Mouse (Mus musculus) MEL (cell line): ENCODE data around the gene Inpp5b. TPM values are rescaled to one million over a fixed set of nuclear protein-coding genes. Genes with fewer than 3 reads are reported as not detected.
"Not testable (repeated sequence)": the region's sequence is repeated elsewhere in the genome, so short reads cannot be mapped to it uniquely, and the experiment has no call there.

ENCODE experiments used
- DNase-seq: peaks from one replicate; pipeline ENCODE4 v3.0.0; 2011; ENCODE audit warnings: low read depth, low spot score
- H3K27ac ChIP-seq: 2 replicates; pipeline ENCODE4 v1.5.1; 2012; ENCODE audit warnings: low read depth, mild to moderate bottlenecking, control low read depth, low read length, moderate library complexity; ENCODE audit not compliant: control insufficient read depth
- H3K27me3 ChIP-seq, 2 experiments: fragments of 150-350 bp in 1 of 2; sonication (generic) in 1 of 2; 2 replicates each; pipeline ENCODE4 v1.6.1; 2012; ENCODE audit warnings: low read length in 2 of 2, mild to moderate bottlenecking in 2 of 2, improper control_type of control experiment in 1 of 2, moderate library complexity in 1 of 2; ENCODE audit not compliant: insufficient read depth in 2 of 2, control insufficient read depth in 1 of 2
- H3K36me3 ChIP-seq, 2 experiments: 2 replicates each; pipeline ENCODE4 v1.6.1; 2012 to 2014; ENCODE audit warnings: low read length in 2 of 2, improper control_type of control experiment in 1 of 2, inconsistent platforms in 1 of 2, mild to moderate bottlenecking in 1 of 2; ENCODE audit not compliant: insufficient read depth in 2 of 2, control insufficient read depth in 1 of 2
- H3K4me1 ChIP-seq, 2 experiments: fragments of 150-350 bp in 1 of 2; sonication (generic) in 1 of 2; 2 replicates each; pipeline ENCODE4 v1.6.1; 2012; ENCODE audit warnings: low read length in 2 of 2, improper control_type of control experiment in 1 of 2, mild to moderate bottlenecking in 1 of 2; ENCODE audit not compliant: insufficient read depth in 2 of 2, control insufficient read depth in 1 of 2
- H3K4me3 ChIP-seq, 2 experiments: fragments of 150-350 bp in 1 of 2; sonication (generic) in 1 of 2; 2 replicates each; pipeline ENCODE4 v1.5.1; 2012; ENCODE audit warnings: low read depth in 2 of 2, low read length in 2 of 2, mild to moderate bottlenecking in 2 of 2, moderate library complexity in 2 of 2, control low read depth in 1 of 2, improper control_type of control experiment in 1 of 2; ENCODE audit not compliant: control insufficient read depth in 1 of 2, insufficient read depth in 1 of 2
- H3K79me2 ChIP-seq: 2 replicates; pipeline ENCODE4 v1.6.1; 2012; ENCODE audit warnings: mild to moderate bottlenecking, low read length, moderate library complexity; ENCODE audit not compliant: control insufficient read depth, poor library complexity, insufficient read depth
- H3K9ac ChIP-seq: 2 replicates; pipeline ENCODE4 v1.6.1; 2012; ENCODE audit warnings: low read depth, mild to moderate bottlenecking, control low read depth, low read length, moderate library complexity; ENCODE audit not compliant: control insufficient read depth, poor library complexity, severe bottlenecking
- H3K9me3 ChIP-seq: fragments of 150-350 bp; sonication (generic); replicated peaks from 2 replicates; pipeline ENCODE4 v1.6.1; 2012; ENCODE audit warnings: mild to moderate bottlenecking, low read length, improper control_type of control experiment, moderate library complexity; ENCODE audit not compliant: insufficient read depth
- BHLHE40 ChIP-seq: IDR thresholded peaks from 2 replicates; pipeline ENCODE4 v1.6.1; 2012; ENCODE audit warnings: low read depth, mild to moderate bottlenecking, inconsistent platforms, low read length, improper control_type of control experiment, borderline replicate concordance
- CHD2 ChIP-seq: IDR thresholded peaks from 2 replicates; pipeline ENCODE4 v1.6.1; 2011; ENCODE audit warnings: low read length, improper control_type of control experiment
- CTCF ChIP-seq, 3 experiments: IDR thresholded peaks in 2 of 3; conservative IDR thresholded peaks in 1 of 3; 2 replicates each; pipeline ENCODE4 v1.5.1; 2011 to 2012; ENCODE audit warnings: low read length in 3 of 3, low read depth in 2 of 3, mild to moderate bottlenecking in 2 of 3, improper control_type of control experiment in 1 of 3, inconsistent platforms in 1 of 3, mixed read lengths in 1 of 3, moderate library complexity in 1 of 3; ENCODE audit not compliant: control insufficient read depth in 1 of 3, insufficient read depth in 1 of 3, poor library complexity in 1 of 3, severe bottlenecking in 1 of 3
- EP300 ChIP-seq, 2 experiments: IDR thresholded peaks; 2 replicates each; pipeline ENCODE4 v1.6.1; 2011; ENCODE audit warnings: improper control_type of control experiment in 2 of 2, low read length in 2 of 2, low read depth in 1 of 2, mild to moderate bottlenecking in 1 of 2
- ETS1 ChIP-seq: IDR thresholded peaks from 2 replicates; pipeline ENCODE4 v1.6.1; 2012; ENCODE audit warnings: low read depth, mild to moderate bottlenecking, inconsistent platforms, low read length, improper control_type of control experiment, moderate library complexity
- GABPA ChIP-seq: IDR thresholded peaks from 2 replicates; pipeline ENCODE4 v1.6.1; 2012; ENCODE audit warnings: low read depth, mild to moderate bottlenecking, inconsistent platforms, low read length, improper control_type of control experiment, moderate library complexity
- HCFC1 ChIP-seq: IDR thresholded peaks from 2 replicates; pipeline ENCODE4 v1.6.1; 2012; ENCODE audit warnings: low read depth, mild to moderate bottlenecking, inconsistent platforms, low read length, improper control_type of control experiment, moderate library complexity
- JUND ChIP-seq: IDR thresholded peaks from 2 replicates; pipeline ENCODE4 v1.6.1; 2011; ENCODE audit warnings: low read depth, mild to moderate bottlenecking, improper control_type of control experiment, low read length
- MAX ChIP-seq: IDR thresholded peaks from 2 replicates; pipeline ENCODE4 v1.6.1; 2011; ENCODE audit warnings: low read length, improper control_type of control experiment
- MYB ChIP-seq: IDR thresholded peaks from 2 replicates; pipeline ENCODE4 v1.6.1; 2011; ENCODE audit warnings: mild to moderate bottlenecking, low read depth, low read length, improper control_type of control experiment
- POLR2A ChIP-seq, 2 experiments: IDR thresholded peaks; 2 replicates each; pipeline ENCODE4 v1.6.1; 2011 to 2012; ENCODE audit warnings: low read length in 2 of 2, mild to moderate bottlenecking in 2 of 2, control low read depth in 1 of 2, improper control_type of control experiment in 1 of 2, low read depth in 1 of 2, moderate library complexity in 1 of 2; ENCODE audit not compliant: control insufficient read depth in 1 of 2, insufficient read depth in 1 of 2, poor library complexity in 1 of 2
- POLR2AphosphoS2 ChIP-seq: IDR thresholded peaks from 2 replicates; pipeline ENCODE4 v1.6.1; 2011; ENCODE audit warnings: low read length, improper control_type of control experiment
- RCOR1 ChIP-seq: IDR thresholded peaks from 2 replicates; pipeline ENCODE4 v1.6.1; 2012; ENCODE audit warnings: low read depth, mild to moderate bottlenecking, inconsistent platforms, low read length, improper control_type of control experiment
- TAL1 ChIP-seq: IDR thresholded peaks from 2 replicates; pipeline ENCODE4 v1.6.1; 2012; ENCODE audit warnings: mild to moderate bottlenecking, inconsistent platforms, low read length, moderate library complexity, mixed read lengths
- TBP ChIP-seq: IDR thresholded peaks from 2 replicates; pipeline ENCODE4 v1.8.0; 2011; ENCODE audit warnings: low read depth, low read length, improper control_type of control experiment
- TCF12 ChIP-seq: IDR thresholded peaks from 2 replicates; pipeline ENCODE4 v1.6.1; 2014; ENCODE audit warnings: low read depth, mild to moderate bottlenecking, inconsistent platforms, low read length, improper control_type of control experiment, moderate library complexity
- USF1 ChIP-seq: IDR thresholded peaks from 2 replicates; pipeline ENCODE4 v1.6.1; 2014; ENCODE audit warnings: low read depth, mild to moderate bottlenecking, inconsistent platforms, low read length, improper control_type of control experiment, moderate library complexity
- ZMIZ1 ChIP-seq: IDR thresholded peaks from 2 replicates; pipeline ENCODE4 v1.6.1; 2012; ENCODE audit warnings: low read depth, mild to moderate bottlenecking, inconsistent platforms, low read length, improper control_type of control experiment, moderate library complexity
- polyA plus RNA-seq, 2 experiments: library from polyadenylated mRNA; stranded (reverse) in 1 of 2; unstranded in 1 of 2; fragments of >175 nt in 1 of 2; fragments of >200 nt in 1 of 2; gene quantifications; 2 replicates each; pipeline versions ENCODE4 v1.2.1 to v1.2.4; 2012; ENCODE audit warnings: low replicate concordance in 2 of 2, low read depth in 1 of 2; ENCODE audit not compliant: insufficient read length in 2 of 2, insufficient read depth in 1 of 2, missing spikeins in 1 of 2
- total RNA-seq: library from RNA; depleted of rRNA; stranded (reverse); fragments of 300-350 nt; gene quantifications from 2 replicates; pipeline ENCODE4 v1.2.3, GENCODE M21; 2012

Gene Inpp5b
- total and polyA plus RNA-seq, 3 experiments, result 28.6 to 52.5 TPM; not detected in 1

- TF ChIP-seq MYB, result no peak
- TF ChIP-seq BHLHE40, result no peak
- TF ChIP-seq, all 39 proteins: peak for 8
Measured at GRCm38 (mm10) chr4:124710776-124711291, 30.8 kb upstream of the Inpp5b start (continued).

DNA sequence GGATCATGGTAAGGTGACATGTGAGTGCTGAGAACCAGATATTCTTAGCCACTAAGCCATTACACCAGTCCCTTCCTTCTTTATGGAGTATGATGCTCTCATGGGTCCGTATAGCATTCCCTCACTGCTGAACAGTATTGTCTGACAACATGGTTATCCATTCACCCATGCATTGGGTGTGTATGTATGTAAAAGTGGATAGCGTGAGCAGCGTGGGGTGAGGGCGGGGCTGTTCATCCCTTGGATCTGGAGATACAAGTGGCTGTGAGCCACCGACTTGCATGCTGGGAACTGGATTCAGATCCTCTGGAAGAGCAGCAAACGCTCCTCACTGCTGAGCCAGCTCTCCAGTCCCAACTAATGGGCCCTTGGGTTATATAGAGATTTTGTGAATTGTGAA is 29.0 kb upstream of the Inpp5b start:
- no peak overlapping the region for H3K9ac ChIP-seq
- peaks cover 16% of the 10 kb centered on the region for H3K79me2 ChIP-seq
- no peak overlapping the region for H3K27ac ChIP-seq
- H3K9me3 ChIP-seq, result no peaks in the 10 kb centered on the region
- no peak for TF ChIP-seq ETS1
- TF ChIP-seq TAL1, result no peak
- TF ChIP-seq RCOR1, result no peak
- no peak for TF ChIP-seq POLR2AphosphoS2
- TF ChIP-seq GABPA, result no peak
- TF ChIP-seq TCF12, result no peak
- TF ChIP-seq TBP, result no peak
- no peak for TF ChIP-seq CHD2
- no peak for TF ChIP-seq MAX
- TF ChIP-seq HCFC1, result no peak
- no peak for TF ChIP-seq JUND
- no peak for TF ChIP-seq USF1
- TF ChIP-seq POLR2A (IDR thresholded peaks at IDR 0.05; ENCODE audit: control insufficient read depth in 1 of 2, insufficient read depth in 1 of 2, low read depth in 1 of 2, low read length in 2 of 2, poor library complexity in 1 of 2), result no peak
- no peak for TF ChIP-seq EP300 (IDR thresholded peaks at IDR 0.05; ENCODE audit: low read depth in 1 of 2, low read length in 2 of 2)
- TF ChIP-seq CTCF (IDR thresholded peaks at IDR 0.05 in 2 of 3, conservative IDR thresholded peaks at IDR 0.05 in 1 of 3; ENCODE audit: control insufficient read depth in 1 of 3, insufficient read depth in 1 of 3, low read depth in 2 of 3, low read length in 3 of 3, poor library complexity in 1 of 3, severe bottlenecking in 1 of 3), result no peak
- TF ChIP-seq ZMIZ1, result no peak
- H3K4me3 ChIP-seq, result no peak overlapping the region
- H3K27me3 ChIP-seq, result no peaks in the 10 kb centered on the region
- peaks cover 0 to 16% of the 10 kb centered on the region in 2 experiments; a peak in 2 of 4 replicates for H3K4me1 ChIP-seq
- no peak for DNase-seq
- peaks cover 0 to 11% of the 10 kb centered on the region in 2 experiments; a peak in 2 of 4 replicates for H3K36me3 ChIP-seq

GRCm38 (mm10) chr4:124713850-124714249 is 27.8 kb upstream of the Inpp5b start:
- peaks cover 2 to 11% of the 10 kb centered on the region in 2 experiments for H3K36me3 ChIP-seq
- peaks cover 0 to 16% of the 10 kb centered on the region in 2 experiments; a peak in 2 of 4 replicates for H3K4me1 ChIP-seq
- H3K27me3 ChIP-seq, H3K4me3 ChIP-seq, H3K9me3 ChIP-seq, H3K27ac ChIP-seq, DNase-seq, H3K9ac ChIP-seq: not testable (repeated sequence)
- peaks cover 16% of the 10 kb centered on the region for H3K79me2 ChIP-seq
- TF ChIP-seq TBP, result peak; percentile 83
